Mouse (Mus musculus): ENCODE results near the gene Cmip.

The Cmip gene

DNA sequence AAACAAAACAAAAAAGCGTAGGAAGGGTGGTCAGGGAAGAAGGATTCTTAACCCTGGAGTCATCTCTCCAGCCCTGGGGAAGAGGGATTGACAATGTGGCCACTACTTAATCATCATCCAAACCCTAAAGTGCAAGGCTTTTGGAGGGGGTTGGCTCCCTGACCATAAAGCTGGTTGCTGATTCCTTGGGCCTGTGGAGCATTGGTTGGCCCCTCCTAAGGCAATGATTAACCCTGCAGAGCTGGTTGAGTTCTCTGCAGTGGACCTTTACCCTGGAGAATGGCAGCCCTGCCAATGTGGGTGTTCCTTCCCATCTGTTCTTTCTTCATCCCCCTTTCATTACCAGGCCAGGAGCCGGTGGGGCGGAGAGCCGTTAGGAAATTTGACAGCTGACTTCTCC is 90.7 kb downstream of the Cmip start:
- DNase-seq (ENCODE audit: low read depth, low spot score) = no peak

DNA sequence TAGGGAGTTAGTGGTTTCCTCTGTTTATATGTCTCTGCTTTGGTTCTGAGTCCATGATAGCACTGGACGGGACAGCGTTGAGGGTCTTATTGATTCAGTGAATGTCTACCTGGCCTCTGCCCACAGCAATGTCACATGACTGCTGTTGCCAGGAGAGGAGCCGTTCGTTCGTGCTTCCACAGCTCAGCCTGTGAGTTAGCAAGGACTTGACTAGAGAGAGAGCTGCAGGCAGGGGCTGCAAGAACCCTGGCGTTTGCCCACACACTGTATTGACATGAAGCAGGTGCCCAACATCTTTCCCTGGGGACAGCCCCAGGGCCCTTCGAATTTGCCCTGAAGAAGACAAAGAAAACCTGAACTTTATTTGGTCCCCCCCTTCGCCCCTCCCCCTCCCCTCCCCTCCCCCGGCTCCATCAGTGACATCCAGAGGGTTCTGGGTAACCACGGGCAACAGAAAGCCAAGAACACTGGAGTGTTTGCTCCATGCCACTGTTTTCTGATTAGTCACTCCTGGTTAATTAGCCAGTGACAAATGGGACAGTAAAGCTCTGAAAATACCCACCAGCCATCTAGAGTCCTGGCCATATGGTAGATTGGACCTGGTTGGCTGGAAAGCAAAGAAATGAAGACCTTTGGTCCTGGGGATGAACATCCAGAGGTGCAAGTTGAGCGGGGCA is 92.0 kb downstream of the Cmip start:
- no peak for DNase-seq (ENCODE audit: low read depth, low spot score)

DNA sequence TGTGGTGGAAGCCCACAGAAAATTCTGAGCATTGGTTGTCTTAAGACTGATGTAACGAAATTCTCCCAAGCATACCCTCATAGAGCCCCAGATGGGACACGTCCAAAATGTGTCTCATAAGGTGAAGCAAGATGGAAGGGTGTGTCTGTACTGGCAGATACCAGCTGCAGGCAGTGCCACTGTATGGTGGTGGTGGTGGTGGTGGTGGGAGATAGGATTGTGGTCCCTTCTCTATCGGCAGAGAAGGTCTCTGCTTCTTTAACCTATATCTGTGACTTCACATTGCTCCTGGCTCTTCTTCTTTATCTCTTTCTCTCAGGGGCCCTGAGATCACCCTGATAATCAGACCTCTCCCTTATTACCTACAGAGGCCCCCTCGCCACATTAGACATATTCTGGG is 92.7 kb downstream of the Cmip start:
- DNase-seq (ENCODE audit: low read depth, low spot score) = no peak

DNA sequence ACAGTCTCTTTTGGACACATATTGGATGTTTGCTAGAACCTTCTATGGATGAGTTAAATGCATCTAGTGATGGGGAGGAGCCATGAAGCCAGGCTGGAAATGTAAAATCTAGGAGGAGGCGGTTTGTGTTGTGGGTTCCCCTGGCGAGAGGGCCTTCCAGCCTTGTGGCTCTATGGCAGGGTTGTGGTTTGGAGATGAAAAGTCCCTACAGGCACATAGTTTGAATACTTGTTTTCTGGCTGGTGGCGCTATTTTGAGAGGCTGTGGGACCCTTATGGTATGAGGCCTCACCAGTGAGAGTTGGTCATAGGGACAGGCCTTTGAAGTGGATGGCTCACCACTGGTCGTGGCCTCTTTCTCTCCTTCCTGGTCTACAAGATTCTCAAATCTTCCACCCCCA is 95.2 kb downstream of the Cmip start:
- no peak for DNase-seq (ENCODE audit: low read depth, low spot score)

DNA sequence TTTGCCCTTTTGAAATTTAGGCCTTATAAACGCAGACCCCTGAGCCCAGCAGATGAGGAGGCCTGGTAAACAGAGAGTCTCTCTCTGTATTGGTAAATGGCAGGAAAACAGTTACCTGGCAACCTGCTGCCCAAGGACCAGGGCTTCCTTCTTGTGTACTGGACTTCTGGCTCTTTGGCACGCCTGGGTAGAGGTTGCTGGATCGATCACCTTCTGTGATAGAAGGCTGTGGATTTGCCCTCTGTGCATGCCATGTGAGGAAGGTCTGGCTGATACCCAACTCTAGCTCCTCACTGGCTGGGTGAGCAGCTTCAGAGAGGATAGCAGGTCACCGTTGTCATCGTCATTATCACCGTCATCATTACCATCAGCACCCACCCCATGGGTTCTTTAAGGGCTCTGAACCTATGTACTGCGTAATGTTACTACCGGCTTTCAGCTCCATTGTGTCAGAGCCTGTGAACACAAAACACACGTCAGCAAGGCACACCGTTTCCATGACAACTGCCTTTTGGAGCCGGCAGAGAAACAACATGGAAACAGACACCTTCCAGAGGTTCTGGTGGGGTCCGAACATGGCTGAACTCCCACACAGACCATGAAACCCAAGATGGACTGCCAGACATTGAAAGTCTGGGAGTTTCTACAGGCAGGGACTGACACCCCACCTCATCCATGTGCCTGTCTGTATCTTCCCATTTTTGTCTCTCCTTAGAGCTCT is 98.4 kb downstream of the Cmip start:
- DNase-seq (ENCODE audit: low read depth, low spot score) = no peak

DNA sequence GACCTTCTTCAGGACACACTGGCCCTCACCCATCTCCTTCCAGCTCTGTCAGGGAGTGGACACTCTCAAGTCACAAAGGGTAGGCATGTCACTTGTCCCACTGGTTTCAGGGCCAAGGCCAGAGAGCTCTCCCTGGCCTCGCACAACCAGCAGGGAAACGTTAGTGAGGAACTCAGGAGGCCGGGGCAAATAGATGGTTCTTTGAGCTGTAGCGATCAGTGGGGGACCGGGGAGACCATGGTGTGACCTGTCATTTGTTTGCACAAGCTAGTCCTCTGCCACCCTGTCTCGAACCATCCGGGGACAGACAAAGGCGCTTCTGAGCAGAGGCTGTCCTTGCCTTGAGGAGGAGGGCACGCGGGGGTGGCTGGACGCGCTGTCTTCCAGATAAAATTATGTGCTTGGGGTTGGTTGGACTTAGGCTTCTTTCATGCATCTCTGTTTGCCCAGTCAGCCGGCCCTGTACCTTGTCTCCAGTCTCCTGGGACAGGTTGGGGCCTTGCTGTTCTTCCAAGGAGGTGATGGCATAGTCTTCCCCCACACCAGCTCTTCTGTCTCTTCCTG is 99.3 kb downstream of the Cmip start:
- no peak for DNase-seq (ENCODE audit: low read depth, low spot score)

DNA sequence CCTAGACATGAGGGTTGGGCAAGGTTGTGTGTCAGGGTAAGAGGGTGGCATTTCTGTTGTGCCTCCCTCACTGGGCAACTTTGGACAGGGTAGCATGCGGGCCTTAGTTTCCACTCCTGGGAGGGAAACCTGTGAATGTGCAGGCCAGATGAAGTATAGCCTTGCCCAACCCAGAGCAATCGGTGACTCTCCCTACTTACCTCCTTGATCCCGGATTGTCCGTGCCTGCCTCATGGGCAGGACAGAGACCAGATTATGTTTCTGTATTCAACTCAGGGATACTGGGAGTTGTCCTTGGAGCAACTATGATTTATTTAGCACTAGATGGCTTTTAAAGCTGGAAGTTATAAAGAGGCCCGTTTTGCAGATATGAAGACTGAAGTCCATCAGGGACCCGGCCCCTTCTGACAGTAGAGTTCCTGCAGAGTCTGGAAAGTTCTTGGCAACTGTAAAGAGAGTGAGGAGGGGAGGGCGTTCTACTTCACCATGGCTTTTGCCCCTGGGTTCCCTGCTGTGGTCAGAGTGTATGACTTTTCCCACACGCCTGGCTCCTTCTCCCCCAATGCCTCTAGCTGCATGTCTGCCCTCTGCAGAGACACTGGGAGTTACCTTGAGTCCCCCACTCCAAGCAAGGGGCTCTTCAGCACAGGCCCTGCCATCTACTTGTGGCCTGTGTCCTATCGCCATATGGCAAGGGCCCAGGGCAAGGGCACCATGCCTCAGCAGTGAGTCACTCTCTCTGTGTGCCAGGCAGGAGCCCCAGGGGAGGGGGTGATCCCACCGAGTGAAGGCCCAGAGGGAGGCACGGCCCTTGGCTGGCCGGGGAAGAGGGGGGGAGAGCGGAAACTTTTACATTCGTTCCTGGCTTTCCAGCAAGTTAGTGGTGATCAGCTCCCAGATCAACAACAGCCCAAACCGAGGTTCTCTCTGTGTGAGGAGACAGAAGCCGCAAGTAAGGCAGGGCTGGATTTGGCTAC is 100.9 kb downstream of the Cmip start:
- no peak for DNase-seq (ENCODE audit: low read depth, low spot score)

DNA sequence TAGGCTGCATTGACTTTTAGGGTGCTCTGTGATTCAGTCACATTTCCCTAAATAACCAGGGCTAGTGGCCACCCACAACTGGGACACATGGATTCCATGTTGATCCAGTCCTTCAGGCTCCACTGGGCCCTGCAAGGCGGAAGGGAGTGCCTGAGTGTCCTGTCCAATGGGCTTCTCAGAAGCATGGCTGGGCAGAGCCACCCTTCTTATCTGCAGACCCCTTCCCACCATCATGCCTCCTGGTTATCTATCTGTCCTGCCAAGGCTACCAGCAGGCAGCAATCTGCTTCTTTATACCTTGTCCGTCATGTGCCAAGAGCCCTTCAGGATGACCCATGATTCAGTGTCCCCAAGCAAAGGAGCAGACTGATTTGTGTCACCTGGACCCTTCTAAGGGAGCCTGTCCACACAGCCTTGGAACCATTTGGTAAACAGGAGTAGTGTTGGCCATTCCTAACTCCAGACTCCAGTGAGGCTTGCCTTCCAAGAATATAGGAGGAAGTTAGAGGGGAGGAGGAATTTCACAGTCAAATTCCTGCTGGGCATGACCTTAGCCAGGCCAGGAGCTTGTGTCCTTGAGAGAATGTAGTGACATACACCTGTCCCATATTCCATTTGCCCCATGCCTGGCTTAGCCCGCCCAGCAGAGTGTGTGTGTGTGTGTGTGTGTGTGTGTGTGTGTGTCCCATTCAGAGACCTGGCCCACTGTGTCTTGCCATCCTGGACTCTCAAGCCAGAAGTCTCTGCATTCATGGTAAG is 103.5 kb downstream of the Cmip start:
- DNase-seq (ENCODE audit: low read depth, low spot score) = peak; percentile 24

DNA sequence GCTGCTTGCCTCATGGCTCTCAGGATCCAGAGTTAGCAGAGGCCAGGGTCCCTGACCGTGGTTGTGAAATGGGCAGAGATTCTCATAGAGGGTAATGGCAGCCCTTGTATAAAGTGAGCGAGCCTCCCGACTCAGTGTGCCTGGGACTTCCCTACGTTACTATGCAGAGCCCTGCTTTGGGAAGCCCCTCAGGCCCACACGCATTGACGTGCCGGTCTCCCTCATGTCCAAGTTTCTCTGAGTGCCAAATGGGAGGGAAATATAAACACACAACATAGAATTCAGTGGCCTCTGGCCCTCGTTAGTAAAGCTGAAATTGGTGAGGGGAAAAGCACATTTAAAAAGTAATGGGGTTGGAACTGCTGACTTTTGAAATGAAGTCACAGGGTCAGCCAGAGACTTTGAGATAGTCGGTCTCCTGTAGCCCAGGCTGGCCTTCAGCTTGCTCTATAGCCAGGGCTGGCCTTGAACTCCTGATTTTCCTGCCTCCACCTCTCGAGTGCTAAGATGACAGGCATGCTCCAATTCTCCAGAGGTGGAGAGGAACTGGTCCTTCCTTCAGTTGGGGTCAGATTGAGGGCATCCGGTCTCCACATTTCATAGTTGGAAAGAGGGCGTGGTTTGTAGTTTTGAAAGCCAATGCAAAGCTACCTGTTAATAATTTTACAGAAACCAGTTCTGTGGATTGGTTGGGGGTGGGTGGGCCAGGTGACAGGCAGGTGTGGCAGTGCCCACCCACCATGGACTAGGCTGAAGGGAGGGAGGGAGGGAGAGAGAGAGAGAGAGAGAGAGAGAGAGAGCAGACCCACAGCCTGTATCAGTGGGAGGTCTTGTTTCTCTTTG is 105.0 kb downstream of the Cmip start:
- DNase-seq (ENCODE audit: low read depth, low spot score) = no peak

DNA sequence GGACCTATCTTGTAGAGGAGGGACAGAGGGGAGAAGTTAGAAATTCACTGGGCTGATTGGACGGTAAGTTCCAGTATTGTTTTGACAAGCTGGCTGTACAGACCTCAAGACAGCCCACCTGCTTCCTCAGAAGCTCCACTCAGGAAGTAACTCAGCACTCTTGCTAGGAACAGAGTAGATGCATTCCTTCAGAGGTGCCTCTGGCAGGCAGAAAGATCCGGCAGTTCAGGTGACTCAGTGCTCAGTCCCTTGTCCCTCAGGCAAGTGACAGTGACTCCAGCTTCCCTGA is 105.5 kb downstream of the Cmip start:
- no peak for DNase-seq (ENCODE audit: low read depth, low spot score)

DNA sequence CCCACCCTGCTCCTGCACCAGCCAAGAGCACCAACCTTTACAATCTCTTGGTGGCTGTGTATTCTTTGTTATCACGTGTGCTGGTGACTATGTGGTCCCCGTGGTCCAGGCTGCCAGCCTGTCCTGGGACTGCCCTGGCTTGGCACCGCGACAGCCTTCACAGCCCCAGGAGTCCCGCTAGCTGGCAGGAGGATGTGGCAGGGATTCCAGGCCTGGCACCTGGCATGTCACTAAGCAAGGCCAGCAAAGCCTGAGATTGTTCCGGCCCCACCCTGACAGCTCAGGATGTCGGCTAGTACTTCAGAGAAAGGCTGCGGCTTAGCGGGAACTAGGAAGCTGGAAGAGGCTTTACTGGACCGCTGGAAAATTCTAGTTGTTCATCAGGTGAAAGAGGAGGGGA is 106.4 kb downstream of the Cmip start:
- DNase-seq (ENCODE audit: low read depth, low spot score) = no peak

DNA sequence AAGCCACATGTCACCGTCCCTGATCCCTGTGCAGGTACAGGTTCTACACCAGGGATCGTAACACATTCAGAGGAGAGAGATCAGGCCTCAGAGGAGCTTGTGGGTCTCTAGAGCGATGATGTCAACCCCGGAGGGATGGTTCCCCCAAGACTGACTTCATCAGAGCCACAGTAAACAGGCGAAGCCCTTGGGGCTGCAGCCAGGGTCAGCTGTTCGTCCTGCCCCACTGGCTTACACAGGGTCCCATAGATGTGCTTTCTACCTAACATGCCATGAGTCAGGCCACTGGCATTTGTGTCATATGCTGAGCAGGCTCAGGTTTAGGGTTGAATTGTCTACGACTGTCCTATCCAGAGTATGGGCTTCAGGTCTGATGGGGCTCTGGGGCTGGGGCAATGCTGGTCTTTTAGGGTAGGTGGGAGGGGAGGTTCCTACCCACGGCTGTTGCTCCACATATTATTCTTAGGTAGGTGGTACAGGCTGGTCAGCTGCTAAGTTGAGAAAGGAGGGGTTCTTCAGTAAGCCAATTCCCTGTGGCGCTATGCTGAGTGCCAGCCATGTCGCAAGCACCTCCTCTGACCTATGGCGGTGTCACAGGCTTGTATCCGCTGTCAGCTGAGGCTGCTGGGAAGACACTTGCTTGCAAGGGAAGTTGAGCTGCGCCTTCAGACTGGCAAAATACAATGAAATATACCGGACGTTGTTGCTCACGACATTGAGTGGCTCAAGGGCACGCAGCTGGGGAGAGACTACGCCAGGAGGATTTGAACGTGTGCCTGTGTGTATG is 107.7 kb downstream of the Cmip start:
- no peak for DNase-seq (ENCODE audit: low read depth, low spot score)

DNA sequence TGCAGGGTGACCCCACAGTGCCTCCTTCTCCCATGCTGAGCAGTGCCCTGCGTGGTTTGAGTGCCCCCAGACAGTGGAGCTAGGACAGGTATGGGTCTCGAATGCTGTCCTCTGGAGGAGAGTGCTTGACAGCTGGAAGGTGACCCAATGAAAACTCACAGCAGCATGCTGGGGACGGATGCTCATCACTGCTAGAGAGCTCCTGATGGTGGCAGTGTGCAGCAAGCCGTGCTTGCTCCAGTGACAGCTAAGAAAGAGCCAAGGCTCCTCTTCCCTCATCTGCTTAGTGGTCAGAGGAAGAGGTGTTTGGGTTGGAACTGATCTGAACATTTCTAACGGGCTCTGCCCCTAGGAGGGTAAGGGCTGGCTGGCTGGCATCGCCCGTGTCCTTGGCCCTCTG is 109.6 kb downstream of the Cmip start:
- no peak for DNase-seq (ENCODE audit: low read depth, low spot score)

DNA sequence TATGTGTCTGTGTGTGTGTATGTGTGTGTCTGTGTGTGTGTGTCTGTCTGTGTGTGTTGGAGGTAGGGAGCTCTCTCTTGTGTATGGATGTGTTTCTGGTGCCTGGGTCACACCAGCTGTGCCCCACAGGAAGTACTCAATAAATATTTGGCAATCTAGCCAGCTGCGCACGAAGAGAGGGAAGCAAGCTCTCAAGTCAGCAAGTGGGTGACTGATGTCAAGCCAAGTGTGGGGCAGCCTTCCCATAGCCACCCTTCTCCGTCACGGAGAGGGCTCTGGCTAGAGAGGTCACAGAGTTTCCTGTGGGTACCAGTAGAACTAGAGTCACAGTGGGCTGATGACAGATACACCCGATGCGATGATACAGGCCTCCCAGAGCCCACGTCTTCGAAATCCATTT is 110.6 kb downstream of the Cmip start:
- no peak for DNase-seq (ENCODE audit: low read depth, low spot score)

DNA sequence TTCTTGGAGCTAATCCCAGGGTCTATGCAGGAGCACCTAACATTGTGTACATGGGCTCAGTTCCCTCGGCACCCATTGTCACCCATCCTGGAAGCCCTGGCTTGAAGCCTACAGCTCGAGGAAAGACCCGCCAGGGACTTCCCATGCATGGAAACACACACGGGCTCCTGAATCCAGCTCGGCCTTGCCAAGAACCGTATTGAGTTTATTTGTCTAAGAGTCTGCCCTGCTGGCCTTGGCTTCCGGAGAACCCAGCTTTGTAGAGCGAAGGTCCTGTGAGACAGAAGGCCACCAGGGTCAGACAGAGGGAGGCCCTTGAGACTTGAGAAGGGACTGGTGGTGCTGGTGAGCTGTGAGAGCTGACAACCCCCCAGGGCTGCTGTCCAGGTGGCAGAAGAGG is 111.9 kb downstream of the Cmip start:
- DNase-seq (ENCODE audit: low read depth, low spot score) = no peak

DNA sequence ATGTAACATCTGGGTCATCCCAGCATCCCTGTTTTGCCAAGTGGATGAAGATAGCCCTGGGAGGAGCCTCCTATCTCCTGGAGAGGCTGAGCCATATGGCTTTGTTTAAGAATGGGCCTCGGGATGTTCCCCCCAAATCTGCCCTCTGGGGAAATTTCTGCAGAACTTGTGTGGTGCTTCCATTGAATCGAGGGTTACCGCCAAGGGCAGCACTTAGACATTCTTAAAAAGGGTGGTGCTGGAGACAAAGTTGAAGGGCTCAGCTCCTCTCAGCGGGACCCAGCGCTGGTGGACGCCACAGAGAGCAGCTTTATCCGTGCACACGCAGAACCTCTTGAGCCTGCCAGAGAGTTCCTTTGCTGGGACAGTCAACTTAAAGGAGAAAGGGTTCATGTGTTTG is 113.1 kb downstream of the Cmip start:
- no peak for DNase-seq (ENCODE audit: low read depth, low spot score)

DNA sequence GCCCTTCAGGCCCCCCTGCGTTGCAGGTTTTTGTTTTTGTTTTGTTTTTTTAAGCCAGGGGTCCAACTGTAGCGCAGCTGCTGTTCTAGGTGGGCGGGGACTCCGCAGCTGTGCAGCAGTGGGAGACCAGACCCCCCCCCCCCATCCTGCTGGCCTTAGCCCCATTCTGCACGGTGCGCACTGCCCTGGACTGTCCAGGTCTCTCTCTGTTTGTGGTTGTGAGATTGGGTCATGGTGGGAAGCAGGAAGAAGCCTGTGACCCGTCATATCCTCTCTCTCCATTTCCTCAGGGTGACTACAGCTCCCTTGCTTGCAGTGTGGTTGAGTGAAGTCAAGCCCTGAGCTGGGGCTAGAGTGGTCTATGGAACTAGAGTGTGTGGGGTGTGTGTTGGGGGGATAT is 114.3 kb downstream of the Cmip start:
- no peak for DNase-seq (ENCODE audit: low read depth, low spot score)

DNA sequence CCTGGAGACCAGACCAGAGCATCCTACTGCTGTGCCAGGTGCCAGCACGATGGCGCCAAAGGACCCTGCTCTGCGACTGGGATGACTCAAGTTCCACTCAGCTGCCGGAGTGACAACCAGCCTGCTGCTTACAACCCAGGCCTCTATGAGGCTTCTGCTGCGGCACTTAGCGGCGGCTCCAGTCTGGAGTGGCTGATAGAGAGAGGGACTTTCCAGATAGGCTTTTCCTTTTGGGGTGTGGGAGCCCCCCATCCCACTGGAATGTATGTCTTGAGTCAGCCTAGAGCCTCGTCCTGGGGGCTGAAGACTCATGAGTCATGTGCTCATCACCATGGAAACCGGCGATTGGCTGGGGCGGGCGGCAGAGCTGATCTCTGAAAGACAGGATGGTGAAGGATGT is 115.2 kb downstream of the Cmip start:
- DNase-seq (ENCODE audit: low read depth, low spot score) = no peak

DNA sequence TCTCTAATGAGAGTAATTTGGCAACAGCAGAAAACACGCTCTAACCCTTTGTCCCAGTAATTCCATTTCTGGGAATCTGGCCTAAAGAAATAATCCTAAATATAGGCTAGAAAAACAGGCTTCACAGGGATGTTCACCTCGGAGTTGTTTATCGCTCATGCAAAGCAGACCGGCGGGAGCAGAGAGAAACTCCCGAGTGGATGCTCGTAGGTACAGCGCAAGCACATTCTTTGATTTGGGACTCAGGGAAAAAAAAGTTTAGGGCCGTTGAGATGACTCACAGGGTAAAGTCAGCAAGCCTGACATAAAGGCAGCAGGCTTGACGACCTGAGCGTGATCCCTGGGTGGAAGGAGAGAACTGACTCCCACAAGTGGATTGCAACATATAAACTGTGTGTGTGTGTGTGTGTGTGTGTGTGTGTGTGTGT is 116.2 kb downstream of the Cmip start:
- DNase-seq (ENCODE audit: low read depth, low spot score) = no peak

DNA sequence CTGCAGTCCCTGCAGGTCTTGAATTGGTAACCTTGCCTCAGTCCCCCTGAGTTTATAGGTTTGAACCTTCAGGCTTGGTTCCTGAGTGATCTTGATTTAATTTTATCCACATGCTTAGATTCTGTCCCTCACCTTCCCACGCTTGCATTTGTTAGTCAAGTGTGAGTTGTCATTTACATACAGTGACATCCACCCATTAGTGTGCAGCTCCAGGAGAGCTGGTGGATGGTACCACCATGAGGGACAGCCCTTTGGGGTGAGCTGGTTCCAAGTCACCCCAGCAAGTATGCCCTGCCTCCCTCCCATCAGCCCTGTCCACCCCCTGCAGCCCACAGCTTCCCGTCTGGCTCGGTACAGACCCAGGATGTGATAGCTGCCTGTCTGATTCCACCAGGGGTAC is 117.2 kb downstream of the Cmip start:
- DNase-seq (ENCODE audit: low read depth, low spot score) = no peak
